Mouse (Mus musculus) limb, embryonic 15.5 days (tissue): ENCODE measurements around the gene Dcaf10. TPM values are rescaled to one million over a fixed set of nuclear protein-coding genes. Genes with fewer than 3 reads are reported as not detected.
"Not testable (repeated sequence)": the region's sequence is repeated elsewhere in the genome, so short reads cannot be mapped to it uniquely, and the experiment has no call there.

Experiments
- ATAC-seq: fragments of 200-750 bp; cut with Nextera tagmentation; 2 replicates; pipeline ENCODE4 v1.8.0; 2017; ENCODE audit warnings: low read depth, moderate TSS enrichment; ENCODE audit not compliant: insufficient number of reproducible peaks, low FRiP score, low TSS enrichment
- H3K27ac ChIP-seq: fragments of 300-500 bp; sonication (generic); 2 replicates; pipeline ENCODE4 v1.5.1; 2015; ENCODE audit warnings: moderate library complexity, mild to moderate bottlenecking, inconsistent platforms
- H3K27me3 ChIP-seq: fragments of 300-500 bp; sonication (generic); 2 replicates; pipeline ENCODE4 v1.6.1; 2015; ENCODE audit warnings: inconsistent platforms
- H3K36me3 ChIP-seq: fragments of 300-500 bp; sonication (generic); 2 replicates; pipeline ENCODE4 v1.6.1; 2015; ENCODE audit warnings: inconsistent platforms
- H3K4me1 ChIP-seq: fragments of 300-500 bp; sonication (generic); 2 replicates; pipeline ENCODE4 v1.6.1; 2015; ENCODE audit warnings: inconsistent platforms
- H3K4me2 ChIP-seq: fragments of 300-500 bp; sonication (generic); 2 replicates; pipeline ENCODE4 v1.6.1; 2015; ENCODE audit warnings: mild to moderate bottlenecking, inconsistent platforms
- H3K4me3 ChIP-seq: fragments of 300-500 bp; sonication (generic); 2 replicates; pipeline ENCODE4 v1.5.1; 2015; ENCODE audit warnings: mild to moderate bottlenecking, inconsistent platforms
- H3K9ac ChIP-seq: fragments of 300-500 bp; sonication (generic); 2 replicates; pipeline ENCODE4 v1.6.1; 2015; ENCODE audit warnings: inconsistent platforms
- H3K9me3 ChIP-seq: fragments of 300-500 bp; sonication (generic); 2 replicates; pipeline ENCODE4 v1.6.1; 2016; ENCODE audit warnings: inconsistent platforms
- WGBS: fragments of 180-500 bp; shearing (Covaris S2); methylation state at CpG from one replicate; pipeline ENCODE4 v1.1.7; 2015; 5-methylcytosine and 5-hydroxymethylcytosine counted together
- polyA plus RNA-seq: library from polyadenylated mRNA; unstranded; fragments of >200 nt; fragmentation: Nextera tagmentation; extraction: Ambion mirVana; gene quantifications from 2 replicates; pipeline ENCODE4 v1.2.1, GENCODE M21; 2015

The Dcaf10 gene
- polyA plus RNA-seq, 1 experiment from 2014 or later: 13.7 TPM

GRCm38 (mm10) chr4:45356653-45357052 is 14.8 kb downstream of the Dcaf10 start:
- H3K27ac ChIP-seq: no peak overlapping the region
- H3K9me3 ChIP-seq: no peaks in the 10 kb centered on the region
- H3K27me3 ChIP-seq: no peaks in the 10 kb centered on the region
- H3K9ac ChIP-seq: no peak overlapping the region
- no peak overlapping the region for H3K4me2 ChIP-seq
- no peak overlapping the region for H3K4me3 ChIP-seq
- peaks cover 33% of the 10 kb centered on the region for H3K36me3 ChIP-seq
- 85% methylated on average over 3 of the region's 3 CpGs for WGBS
- H3K4me1 ChIP-seq: no peaks in the 10 kb centered on the region
- no peak for ATAC-seq

GRCm38 (mm10) chr4:45371261-45371660 is 29.4 kb downstream of the Dcaf10 start:
- Histone ChIP-seq H3K27me3 (no peaks in the 10 kb centered on the region), H3K4me3 (no peak overlapping the region), H3K9ac (no peak overlapping the region), H3K36me3 (peaks cover 51% of the 10 kb centered on the region), H3K9me3 (no peaks in the 10 kb centered on the region), H3K4me2 (no peak overlapping the region), H3K4me1 (no peaks in the 10 kb centered on the region), H3K27ac (no peak overlapping the region)
- WGBS: 82% methylated on average over 3 of the region's 3 CpGs
- no peak for ATAC-seq

GRCm38 (mm10) chr4:45374879-45375278 is 33.0 kb downstream of the Dcaf10 start:
- no peaks in the 10 kb centered on the region for H3K9me3 ChIP-seq

GRCm38 (mm10) chr4:45376573-45376972 is 34.7 kb downstream of the Dcaf10 start:
- no peak overlapping the region for H3K4me2 ChIP-seq
- no peak overlapping the region for H3K9ac ChIP-seq
- 86% methylated on average over 4 of the region's 4 CpGs for WGBS
- ATAC-seq: no peak
- no peaks in the 10 kb centered on the region for H3K27me3 ChIP-seq
- H3K9me3 ChIP-seq: no peaks in the 10 kb centered on the region
- no peak overlapping the region for H3K27ac ChIP-seq
- peaks cover 60% of the 10 kb centered on the region for H3K36me3 ChIP-seq
- H3K4me1 ChIP-seq: no peaks in the 10 kb centered on the region
- H3K4me3 ChIP-seq: no peak overlapping the region

More at GRCm38 (mm10) chr4:45374879-45375278, 33.0 kb downstream of the Dcaf10 start:
- Histone ChIP-seq H3K9ac (no peak overlapping the region), H3K36me3 (peaks cover 70% of the 10 kb centered on the region), H3K4me2 (no peak overlapping the region), H3K4me1 (no peaks in the 10 kb centered on the region), H3K4me3 (no peak overlapping the region), H3K27ac (no peak overlapping the region), H3K27me3 (no peaks in the 10 kb centered on the region)
- no peak for ATAC-seq
- 76% methylated on average over 5 of the region's 5 CpGs for WGBS

GRCm38 (mm10) chr4:45380903-45381580 is 39.1 kb downstream of the Dcaf10 start:
- H3K4me2 ChIP-seq, H3K27me3 ChIP-seq, H3K9ac ChIP-seq, H3K27ac ChIP-seq, ATAC-seq, H3K4me3 ChIP-seq, H3K9me3 ChIP-seq, H3K4me1 ChIP-seq: not testable (repeated sequence)
- H3K36me3 ChIP-seq: peaks cover 21% of the 10 kb centered on the region
- WGBS: 86% methylated on average over 10 of the region's 10 CpGs

- not testable (repeated sequence) for H3K4me2 ChIP-seq, H3K9ac ChIP-seq, ATAC-seq, H3K27ac ChIP-seq, H3K9me3 ChIP-seq, H3K4me3 ChIP-seq, H3K4me1 ChIP-seq, H3K27me3 ChIP-seq
- H3K36me3 ChIP-seq: peaks cover 12% of the 10 kb centered on the region
- 71% methylated on average over 2 of the region's 2 CpGs for WGBS
These were observed 40.2 kb downstream of the Dcaf10 start for GRCm38 (mm10) chr4:45382133-45382532.

GRCm38 (mm10) chr4:45387296-45387695 is 45.4 kb downstream of the Dcaf10 start:
- not testable (repeated sequence) for H3K27me3 ChIP-seq, H3K4me3 ChIP-seq, H3K4me2 ChIP-seq, H3K4me1 ChIP-seq, H3K9me3 ChIP-seq, H3K36me3 ChIP-seq, ATAC-seq, H3K9ac ChIP-seq, H3K27ac ChIP-seq
- WGBS: 93% methylated on average over 5 of the region's 5 CpGs

GRCm38 (mm10) chr4:45392099-45392498 is 50.2 kb downstream of the Dcaf10 start:
- peaks cover 4% of the 10 kb centered on the region; the same call in 1 of the 2 replicates for H3K36me3 ChIP-seq
- H3K4me2 ChIP-seq: no peak overlapping the region
- H3K4me1 ChIP-seq: no peaks in the 10 kb centered on the region
- H3K4me3 ChIP-seq: no peak overlapping the region
- no peak overlapping the region for H3K9ac ChIP-seq
- H3K9me3 ChIP-seq: no peaks in the 10 kb centered on the region
- ATAC-seq: no peak
- no peak overlapping the region for H3K27ac ChIP-seq
- no peaks in the 10 kb centered on the region for H3K27me3 ChIP-seq
- WGBS: 73% methylated on average over 4 of the region's 4 CpGs

GRCm38 (mm10) chr4:45392572-45392971 is 50.7 kb downstream of the Dcaf10 start:
- 60% methylated on average over 11 of the region's 11 CpGs for WGBS

GRCm38 (mm10) chr4:45392994-45393393 is 51.1 kb downstream of the Dcaf10 start:
- H3K9ac ChIP-seq: no peak overlapping the region
- H3K27me3 ChIP-seq: no peaks in the 10 kb centered on the region
- H3K36me3 ChIP-seq: peaks cover 12% of the 10 kb centered on the region; the same call in 1 of the 2 replicates
- H3K4me3 ChIP-seq: no peak overlapping the region
- no peak overlapping the region for H3K4me2 ChIP-seq
- WGBS: 70% methylated on average over 8 of the region's 8 CpGs
- H3K27ac ChIP-seq: no peak overlapping the region
- no peaks in the 10 kb centered on the region for H3K4me1 ChIP-seq
- H3K9me3 ChIP-seq: no peaks in the 10 kb centered on the region
- no peak for ATAC-seq

More at GRCm38 (mm10) chr4:45392572-45392971, 50.7 kb downstream of the Dcaf10 start:
- Histone ChIP-seq H3K27me3 (no peaks in the 10 kb centered on the region), H3K27ac (no peak overlapping the region), H3K9ac (no peak overlapping the region), H3K4me1 (no peaks in the 10 kb centered on the region), H3K9me3 (no peaks in the 10 kb centered on the region), H3K4me3 (no peak overlapping the region), H3K4me2 (no peak overlapping the region), H3K36me3 (peaks cover 8% of the 10 kb centered on the region; the same call in 1 of the 2 replicates)
- ATAC-seq: no peak

GRCm38 (mm10) chr4:45393658-45394057 is 51.8 kb downstream of the Dcaf10 start:
- Histone ChIP-seq H3K9ac (no peak overlapping the region), H3K4me3 (no peak overlapping the region), H3K27ac (no peak overlapping the region), H3K4me1 (no peaks in the 10 kb centered on the region), H3K4me2 (no peak overlapping the region), H3K27me3 (no peaks in the 10 kb centered on the region), H3K36me3 (peaks cover 15% of the 10 kb centered on the region), H3K9me3 (no peaks in the 10 kb centered on the region)
- 74% methylated on average over 5 of the region's 5 CpGs for WGBS
- no peak for ATAC-seq

GRCm38 (mm10) chr4:45396211-45396610 is 54.3 kb downstream of the Dcaf10 start:
- H3K4me2 ChIP-seq, ATAC-seq, H3K9ac ChIP-seq, H3K4me1 ChIP-seq, H3K27me3 ChIP-seq, H3K4me3 ChIP-seq, H3K27ac ChIP-seq, H3K9me3 ChIP-seq: not testable (repeated sequence)
- WGBS: 85% methylated on average over 6 of the region's 6 CpGs
- peaks cover 33% of the 10 kb centered on the region for H3K36me3 ChIP-seq

- 76% methylated on average over 5 of the region's 5 CpGs for WGBS
- not testable (repeated sequence) for H3K27ac ChIP-seq, H3K4me2 ChIP-seq, H3K27me3 ChIP-seq, H3K9ac ChIP-seq, H3K4me1 ChIP-seq, ATAC-seq, H3K4me3 ChIP-seq, H3K9me3 ChIP-seq
- peaks cover 51% of the 10 kb centered on the region for H3K36me3 ChIP-seq
These were observed 56.4 kb downstream of the Dcaf10 start for GRCm38 (mm10) chr4:45398315-45398714.
